Mouse (Mus musculus) MEL (cell line): Measurements from ENCODE around the gene Hecw2. TPM values are rescaled to one million over a fixed set of nuclear protein-coding genes. Genes with fewer than 3 reads are reported as not detected.

Experiments
- DNase-seq: peaks from one replicate; pipeline ENCODE4 v3.0.0; 2011; ENCODE audit warnings: low read depth, low spot score
- H3K27ac ChIP-seq: 2 replicates; pipeline ENCODE4 v1.5.1; 2012; ENCODE audit warnings: low read depth, mild to moderate bottlenecking, control low read depth, low read length, moderate library complexity; ENCODE audit not compliant: control insufficient read depth
- H3K27me3 ChIP-seq, 2 experiments: fragments of 150-350 bp in 1 of 2; sonication (generic) in 1 of 2; 2 replicates each; pipeline ENCODE4 v1.6.1; 2012; ENCODE audit warnings: low read length in 2 of 2, mild to moderate bottlenecking in 2 of 2, improper control_type of control experiment in 1 of 2, moderate library complexity in 1 of 2; ENCODE audit not compliant: insufficient read depth in 2 of 2, control insufficient read depth in 1 of 2
- H3K36me3 ChIP-seq, 2 experiments: 2 replicates each; pipeline ENCODE4 v1.6.1; 2012 to 2014; ENCODE audit warnings: low read length in 2 of 2, improper control_type of control experiment in 1 of 2, inconsistent platforms in 1 of 2, mild to moderate bottlenecking in 1 of 2; ENCODE audit not compliant: insufficient read depth in 2 of 2, control insufficient read depth in 1 of 2
- H3K4me1 ChIP-seq, 2 experiments: fragments of 150-350 bp in 1 of 2; sonication (generic) in 1 of 2; 2 replicates each; pipeline ENCODE4 v1.6.1; 2012; ENCODE audit warnings: low read length in 2 of 2, improper control_type of control experiment in 1 of 2, mild to moderate bottlenecking in 1 of 2; ENCODE audit not compliant: insufficient read depth in 2 of 2, control insufficient read depth in 1 of 2
- H3K4me3 ChIP-seq, 2 experiments: fragments of 150-350 bp in 1 of 2; sonication (generic) in 1 of 2; 2 replicates each; pipeline ENCODE4 v1.5.1; 2012; ENCODE audit warnings: low read depth in 2 of 2, low read length in 2 of 2, mild to moderate bottlenecking in 2 of 2, moderate library complexity in 2 of 2, control low read depth in 1 of 2, improper control_type of control experiment in 1 of 2; ENCODE audit not compliant: control insufficient read depth in 1 of 2, insufficient read depth in 1 of 2
- H3K79me2 ChIP-seq: 2 replicates; pipeline ENCODE4 v1.6.1; 2012; ENCODE audit warnings: mild to moderate bottlenecking, low read length, moderate library complexity; ENCODE audit not compliant: control insufficient read depth, poor library complexity, insufficient read depth
- H3K9ac ChIP-seq: 2 replicates; pipeline ENCODE4 v1.6.1; 2012; ENCODE audit warnings: low read depth, mild to moderate bottlenecking, control low read depth, low read length, moderate library complexity; ENCODE audit not compliant: control insufficient read depth, poor library complexity, severe bottlenecking
- H3K9me3 ChIP-seq: fragments of 150-350 bp; sonication (generic); replicated peaks from 2 replicates; pipeline ENCODE4 v1.6.1; 2012; ENCODE audit warnings: mild to moderate bottlenecking, low read length, improper control_type of control experiment, moderate library complexity; ENCODE audit not compliant: insufficient read depth
- CHD1 ChIP-seq: IDR thresholded peaks from 2 replicates; pipeline ENCODE4 v1.6.1; 2012; ENCODE audit warnings: low read depth, mild to moderate bottlenecking, inconsistent platforms, low read length, improper control_type of control experiment
- CHD2 ChIP-seq: IDR thresholded peaks from 2 replicates; pipeline ENCODE4 v1.6.1; 2011; ENCODE audit warnings: low read length, improper control_type of control experiment
- CTCF ChIP-seq, 3 experiments: IDR thresholded peaks in 2 of 3; conservative IDR thresholded peaks in 1 of 3; 2 replicates each; pipeline ENCODE4 v1.5.1; 2011 to 2012; ENCODE audit warnings: low read length in 3 of 3, low read depth in 2 of 3, mild to moderate bottlenecking in 2 of 3, improper control_type of control experiment in 1 of 3, inconsistent platforms in 1 of 3, mixed read lengths in 1 of 3, moderate library complexity in 1 of 3; ENCODE audit not compliant: control insufficient read depth in 1 of 3, insufficient read depth in 1 of 3, poor library complexity in 1 of 3, severe bottlenecking in 1 of 3
- E2F4 ChIP-seq: IDR thresholded peaks from 2 replicates; pipeline ENCODE4 v1.6.1; 2011; ENCODE audit warnings: low read depth, low read length, improper control_type of control experiment, borderline replicate concordance
- GABPA ChIP-seq: IDR thresholded peaks from 2 replicates; pipeline ENCODE4 v1.6.1; 2012; ENCODE audit warnings: low read depth, mild to moderate bottlenecking, inconsistent platforms, low read length, improper control_type of control experiment, moderate library complexity
- HCFC1 ChIP-seq: IDR thresholded peaks from 2 replicates; pipeline ENCODE4 v1.6.1; 2012; ENCODE audit warnings: low read depth, mild to moderate bottlenecking, inconsistent platforms, low read length, improper control_type of control experiment, moderate library complexity
- MAFK ChIP-seq: IDR thresholded peaks from 2 replicates; pipeline ENCODE4 v1.6.1; 2011; ENCODE audit warnings: low read depth, mild to moderate bottlenecking, low read length, improper control_type of control experiment, borderline replicate concordance
- MAZ ChIP-seq: IDR thresholded peaks from 2 replicates; pipeline ENCODE4 v1.6.1; 2012; ENCODE audit warnings: low read depth, mild to moderate bottlenecking, inconsistent platforms, low read length, improper control_type of control experiment
- MEF2A ChIP-seq: IDR thresholded peaks from 2 replicates; pipeline ENCODE4 v1.6.1; 2014; ENCODE audit warnings: low read depth, mild to moderate bottlenecking, inconsistent platforms, low read length, improper control_type of control experiment; ENCODE audit not compliant: poor library complexity, insufficient replicate concordance, severe bottlenecking; ENCODE audit errors: extremely low read depth
- NRF1 ChIP-seq: IDR thresholded peaks from 2 replicates; pipeline ENCODE4 v1.6.1; 2014; ENCODE audit warnings: low read depth, mild to moderate bottlenecking, inconsistent platforms, low read length, improper control_type of control experiment, moderate library complexity; ENCODE audit not compliant: poor library complexity, insufficient read depth, severe bottlenecking
- POLR2AphosphoS5 ChIP-seq: IDR thresholded peaks from 2 replicates; pipeline ENCODE4 v1.6.1; 2012; ENCODE audit warnings: low read depth, borderline replicate concordance, mild to moderate bottlenecking, inconsistent platforms, low read length, moderate library complexity, mixed read lengths
- RAD21 ChIP-seq: IDR thresholded peaks from 2 replicates; pipeline ENCODE4 v1.6.1; 2011; ENCODE audit warnings: mild to moderate bottlenecking, low read depth, low read length, improper control_type of control experiment
- RCOR1 ChIP-seq: IDR thresholded peaks from 2 replicates; pipeline ENCODE4 v1.6.1; 2012; ENCODE audit warnings: low read depth, mild to moderate bottlenecking, inconsistent platforms, low read length, improper control_type of control experiment
- SMC3 ChIP-seq: IDR thresholded peaks from 2 replicates; pipeline ENCODE4 v1.6.1; 2011; ENCODE audit warnings: low read depth, low read length, improper control_type of control experiment
- TAL1 ChIP-seq: IDR thresholded peaks from 2 replicates; pipeline ENCODE4 v1.6.1; 2012; ENCODE audit warnings: mild to moderate bottlenecking, inconsistent platforms, low read length, moderate library complexity, mixed read lengths
- TBP ChIP-seq: IDR thresholded peaks from 2 replicates; pipeline ENCODE4 v1.8.0; 2011; ENCODE audit warnings: low read depth, low read length, improper control_type of control experiment
- USF1 ChIP-seq: IDR thresholded peaks from 2 replicates; pipeline ENCODE4 v1.6.1; 2014; ENCODE audit warnings: low read depth, mild to moderate bottlenecking, inconsistent platforms, low read length, improper control_type of control experiment, moderate library complexity
- USF2 ChIP-seq, 2 experiments: IDR thresholded peaks; 2 replicates each; pipeline ENCODE4 v1.6.1; 2011 to 2012; ENCODE audit warnings: improper control_type of control experiment in 2 of 2, low read length in 2 of 2, borderline replicate concordance in 1 of 2, inconsistent platforms in 1 of 2, low read depth in 1 of 2, mild to moderate bottlenecking in 1 of 2; ENCODE audit not compliant: insufficient read depth in 1 of 2
- ZC3H11A ChIP-seq: IDR thresholded peaks from 2 replicates; pipeline ENCODE4 v1.6.1; 2012; ENCODE audit warnings: low read depth, mild to moderate bottlenecking, inconsistent platforms, low read length, improper control_type of control experiment
- ZKSCAN1 ChIP-seq: IDR thresholded peaks from 2 replicates; pipeline ENCODE4 v1.6.1; 2012; ENCODE audit warnings: low read depth, mild to moderate bottlenecking, inconsistent platforms, low read length, improper control_type of control experiment, moderate library complexity
- ZMIZ1 ChIP-seq: IDR thresholded peaks from 2 replicates; pipeline ENCODE4 v1.6.1; 2012; ENCODE audit warnings: low read depth, mild to moderate bottlenecking, inconsistent platforms, low read length, improper control_type of control experiment, moderate library complexity
- polyA plus RNA-seq, 2 experiments: library from polyadenylated mRNA; stranded (reverse) in 1 of 2; unstranded in 1 of 2; fragments of >175 nt in 1 of 2; fragments of >200 nt in 1 of 2; gene quantifications; 2 replicates each; pipeline versions ENCODE4 v1.2.1 to v1.2.4; 2012; ENCODE audit warnings: low replicate concordance in 2 of 2, low read depth in 1 of 2; ENCODE audit not compliant: insufficient read length in 2 of 2, insufficient read depth in 1 of 2, missing spikeins in 1 of 2
- total RNA-seq: library from RNA; depleted of rRNA; stranded (reverse); fragments of 300-350 nt; gene quantifications from 2 replicates; pipeline ENCODE4 v1.2.3, GENCODE M21; 2012

The Hecw2 gene
- total and polyA plus RNA-seq, 3 experiments, result not detected

- Histone ChIP-seq H3K27ac (no peak overlapping the region), H3K4me3 (no peak overlapping the region), H3K4me1 (no peaks in the 10 kb centered on the region), H3K36me3 (no peaks in the 10 kb centered on the region), H3K27me3 (no peaks in the 10 kb centered on the region), H3K9me3 (no peaks in the 10 kb centered on the region), H3K9ac (no peak overlapping the region)
- TF ChIP-seq MAFK, result no peak
- no peak for TF ChIP-seq TBP
- TF ChIP-seq USF1, result no peak
- no peak for TF ChIP-seq ZC3H11A
- TF ChIP-seq, all 39 proteins: peak for 0
- no peaks in the 10 kb centered on the region for H3K79me2 ChIP-seq
- no peak for DNase-seq
These were observed 344.1 kb downstream of the Hecw2 start for GRCm38 (mm10) chr1:53850891-53851290.

GRCm38 (mm10) chr1:53846665-53847237 is 348.2 kb downstream of the Hecw2 start:
- H3K79me2 ChIP-seq, result no peaks in the 10 kb centered on the region
- no peaks in the 10 kb centered on the region for H3K9me3 ChIP-seq
- no peak for TF ChIP-seq TAL1
- no peak for TF ChIP-seq TBP
- no peak for TF ChIP-seq HCFC1
- TF ChIP-seq SMC3, result no peak
- TF ChIP-seq POLR2AphosphoS5, result no peak
- TF ChIP-seq MAFK, result no peak
- TF ChIP-seq ZC3H11A, result no peak
- no peak for TF ChIP-seq MEF2A
- TF ChIP-seq CHD1, result no peak
- no peak for TF ChIP-seq RCOR1
- no peak for TF ChIP-seq MAZ
- no peak for TF ChIP-seq CHD2
- no peak for TF ChIP-seq ZKSCAN1
- no peak for TF ChIP-seq ZMIZ1
- TF ChIP-seq E2F4, result no peak
- no peak for TF ChIP-seq USF2 (IDR thresholded peaks at IDR 0.05; ENCODE audit: borderline replicate concordance in 1 of 2, insufficient read depth in 1 of 2, low read depth in 1 of 2, low read length in 2 of 2)
- TF ChIP-seq RAD21, result no peak
- no peak for TF ChIP-seq CTCF (IDR thresholded peaks at IDR 0.05 in 2 of 3, conservative IDR thresholded peaks at IDR 0.05 in 1 of 3; ENCODE audit: control insufficient read depth in 1 of 3, insufficient read depth in 1 of 3, low read depth in 2 of 3, low read length in 3 of 3, poor library complexity in 1 of 3, severe bottlenecking in 1 of 3)
- TF ChIP-seq NRF1, result no peak
- TF ChIP-seq GABPA, result no peak
- no peaks in the 10 kb centered on the region for H3K27me3 ChIP-seq
- H3K27ac ChIP-seq, result no peak overlapping the region
- H3K36me3 ChIP-seq, result no peaks in the 10 kb centered on the region
- no peaks in the 10 kb centered on the region for H3K4me1 ChIP-seq
- no peak overlapping the region for H3K4me3 ChIP-seq
- no peak for DNase-seq
- H3K9ac ChIP-seq, result no peak overlapping the region
